Mouse (Mus musculus) stomach, embryonic 14.5 days (tissue): Measurements from ENCODE around the gene Olfr1339. TPM values are rescaled to one million over a fixed set of nuclear protein-coding genes. Genes with fewer than 3 reads are reported as not detected.

Source experiments
- ATAC-seq: fragments of 200-750 bp; cut with Nextera tagmentation; 2 replicates; pipeline ENCODE4 v1.8.0; 2017; ENCODE audit warnings: low read depth, moderate TSS enrichment; ENCODE audit not compliant: insufficient number of reproducible peaks, insufficient read depth, low FRiP score
- H3K27ac ChIP-seq: fragments of 300-500 bp; sonication (generic); 2 replicates; pipeline ENCODE4 v1.5.1; 2014; ENCODE audit warnings: mild to moderate bottlenecking, low read length, moderate library complexity, mixed read lengths
- H3K27me3 ChIP-seq: fragments of 300-500 bp; sonication (generic); 2 replicates; pipeline ENCODE4 v1.6.1; 2014; ENCODE audit warnings: low read length, control low read depth, mixed read lengths; ENCODE audit not compliant: control insufficient read depth, insufficient read depth
- H3K36me3 ChIP-seq: fragments of 300-500 bp; sonication (generic); 2 replicates; pipeline ENCODE4 v1.6.1; 2014; ENCODE audit warnings: mild to moderate bottlenecking, control low read depth, low read length, moderate library complexity, mixed read lengths; ENCODE audit not compliant: control insufficient read depth, insufficient read depth
- H3K4me1 ChIP-seq: fragments of 300-500 bp; sonication (generic); 2 replicates; pipeline ENCODE4 v1.6.1; 2014; ENCODE audit warnings: low read length, control low read depth, mixed read lengths; ENCODE audit not compliant: control insufficient read depth, insufficient read depth
- H3K4me2 ChIP-seq: fragments of 300-500 bp; sonication (generic); replicated peaks from 2 replicates; pipeline ENCODE4 v1.6.1; 2014; ENCODE audit warnings: low read depth, low read length, control low read depth
- H3K4me3 ChIP-seq: fragments of 300-500 bp; sonication (generic); 2 replicates; pipeline ENCODE4 v1.5.1; 2014; ENCODE audit warnings: low read depth, low read length, control low read depth
- H3K9ac ChIP-seq: fragments of 300-500 bp; sonication (generic); replicated peaks from 2 replicates; pipeline ENCODE4 v1.6.1; 2014; ENCODE audit warnings: low read depth, mild to moderate bottlenecking, control low read depth, low read length, moderate library complexity, mixed read lengths
- H3K9me3 ChIP-seq: fragments of 300-500 bp; sonication (generic); 2 replicates; pipeline ENCODE4 v1.6.1; 2016; ENCODE audit warnings: low read depth, low read length, control low read depth; ENCODE audit not compliant: control insufficient read depth
- WGBS: fragments of 180-500 bp; shearing (Covaris S2); extraction: QIAGEN DNeasy Blood & Tissue Kit; methylation state at CpG from one replicate; pipeline ENCODE4 v1.1.7; 2014; 5-methylcytosine and 5-hydroxymethylcytosine counted together
- polyA plus RNA-seq: library from polyadenylated mRNA; unstranded; fragments of >200 nt; fragmentation: Nextera tagmentation; extraction: Ambion mirVana; gene quantifications from 2 replicates; pipeline ENCODE4 v1.2.1, GENCODE M21; 2014

The Olfr1339 gene
- polyA plus RNA-seq, 1 experiment from 2014 or later = not detected

DNA sequence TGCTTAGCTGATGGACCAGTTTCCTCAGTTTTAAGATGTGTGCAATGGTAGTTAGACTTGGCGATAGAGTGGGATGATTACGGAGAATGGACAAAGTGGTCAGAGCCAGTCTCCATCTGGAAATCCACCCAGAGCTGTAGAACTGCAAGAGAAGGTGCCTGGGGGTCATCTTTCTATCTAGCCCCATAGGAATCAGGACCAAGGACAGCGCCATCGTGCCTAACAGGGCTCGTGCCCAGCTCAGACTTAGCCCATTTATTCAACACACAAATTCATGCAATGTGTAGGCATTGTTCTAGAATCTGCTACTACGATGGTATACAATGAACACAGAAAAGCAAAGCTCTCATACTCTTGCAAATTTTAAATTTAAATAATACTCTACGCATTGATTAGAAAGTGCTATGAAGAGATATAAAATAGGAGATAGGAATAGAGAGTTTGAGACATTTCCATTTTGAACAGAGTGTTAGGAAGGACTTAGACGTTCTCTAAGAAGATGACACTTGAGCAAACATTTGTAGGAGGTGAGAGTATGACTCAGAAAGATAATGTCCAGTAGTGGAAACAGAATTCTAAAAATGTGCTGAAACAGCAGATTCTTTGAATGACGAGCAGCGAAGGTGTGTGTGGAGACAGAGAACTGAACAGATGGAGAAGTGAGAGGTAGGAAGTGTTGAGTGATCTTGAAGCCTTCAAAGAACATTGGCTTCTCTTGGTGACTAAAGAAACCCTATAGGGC is 10.1 kb upstream of the Olfr1339 start:
- 52% methylated on average over 10 of the region's 10 CpGs for WGBS
- Histone ChIP-seq H3K9ac (no peak overlapping the region), H3K4me3 (no peak overlapping the region), H3K27me3 (no peaks in the 10 kb centered on the region), H3K27ac (no peak overlapping the region), H3K4me2 (no peak overlapping the region), H3K9me3 (no peaks in the 10 kb centered on the region), H3K36me3 (no peaks in the 10 kb centered on the region), H3K4me1 (no peaks in the 10 kb centered on the region)
- no peak for ATAC-seq

DNA sequence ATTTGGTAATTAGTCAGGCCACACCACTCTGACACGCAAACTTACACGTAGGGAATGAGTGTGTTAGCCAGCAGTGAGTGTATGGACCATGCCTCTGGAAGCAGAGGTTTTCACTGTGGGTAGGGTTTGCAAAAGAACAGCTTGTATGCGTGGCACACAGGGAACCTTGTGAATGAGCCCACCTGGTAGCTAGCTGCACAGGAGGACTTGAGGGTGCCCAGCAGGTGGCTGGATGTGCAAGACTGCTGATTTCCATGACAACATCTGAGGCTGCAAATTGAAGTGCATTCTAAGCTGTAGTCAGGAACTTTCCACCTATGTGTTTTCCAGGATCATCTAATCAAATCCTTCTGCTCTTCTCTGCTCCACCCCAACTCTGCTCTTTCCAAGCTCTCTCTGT is 7.6 kb downstream of the Olfr1339 start:
- 70% methylated on average over 3 of the region's 3 CpGs for whole genome bisulfite sequencing

DNA sequence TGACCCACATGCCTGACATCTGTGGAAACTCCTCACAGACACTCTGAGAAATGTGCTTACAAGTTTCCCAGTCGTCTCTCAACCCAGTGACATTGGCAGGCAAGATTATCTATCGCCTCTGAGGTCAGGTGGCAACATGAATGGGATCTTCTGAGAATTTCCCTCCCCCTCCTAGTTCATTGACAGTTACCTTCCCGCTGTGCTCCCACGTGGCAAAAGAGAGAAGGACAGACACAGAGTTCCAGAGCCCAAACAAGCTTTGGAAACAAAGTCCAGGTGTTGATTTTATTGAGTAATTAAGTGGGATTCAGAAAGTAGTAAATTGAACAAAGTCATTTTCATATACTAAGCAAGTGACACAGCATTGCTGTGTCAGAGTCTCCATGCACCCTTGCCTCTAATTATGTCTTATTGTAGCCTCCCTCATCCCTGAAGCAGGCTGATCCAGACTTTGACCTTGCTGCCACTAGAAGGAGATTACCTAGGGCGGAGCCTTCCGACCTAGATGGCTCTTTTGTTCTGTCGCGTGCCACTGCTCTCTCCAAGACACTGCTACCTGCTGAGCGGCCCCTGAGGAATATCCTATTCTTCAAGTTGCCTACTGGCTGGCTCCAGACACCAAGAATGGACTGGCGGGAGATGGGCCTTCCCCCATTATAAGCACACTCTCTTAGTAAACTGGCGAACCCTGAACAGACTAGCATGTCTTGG is 9.2 kb downstream of the Olfr1339 start:
- Histone ChIP-seq H3K4me1 (no peaks in the 10 kb centered on the region), H3K36me3 (no peaks in the 10 kb centered on the region), H3K4me3 (no peak overlapping the region), H3K27me3 (no peaks in the 10 kb centered on the region), H3K27ac (no peak overlapping the region), H3K4me2 (no peak overlapping the region), H3K9me3 (no peaks in the 10 kb centered on the region; the same call in 1 of the 2 replicates), H3K9ac (no peak overlapping the region)
- no peak for ATAC-seq
- WGBS = 9% methylated on average over 11 of the region's 11 CpGs

More for the DNA sequence above, 7.6 kb downstream of the Olfr1339 start:
- H3K27me3 ChIP-seq = no peaks in the 10 kb centered on the region
- no peaks in the 10 kb centered on the region for H3K36me3 ChIP-seq
- no peaks in the 10 kb centered on the region for H3K9me3 ChIP-seq
- no peak overlapping the region for H3K27ac ChIP-seq
- no peak for ATAC-seq
- H3K9ac ChIP-seq = no peak overlapping the region
- no peak overlapping the region for H3K4me3 ChIP-seq
- no peak overlapping the region for H3K4me2 ChIP-seq
- no peaks in the 10 kb centered on the region for H3K4me1 ChIP-seq

DNA sequence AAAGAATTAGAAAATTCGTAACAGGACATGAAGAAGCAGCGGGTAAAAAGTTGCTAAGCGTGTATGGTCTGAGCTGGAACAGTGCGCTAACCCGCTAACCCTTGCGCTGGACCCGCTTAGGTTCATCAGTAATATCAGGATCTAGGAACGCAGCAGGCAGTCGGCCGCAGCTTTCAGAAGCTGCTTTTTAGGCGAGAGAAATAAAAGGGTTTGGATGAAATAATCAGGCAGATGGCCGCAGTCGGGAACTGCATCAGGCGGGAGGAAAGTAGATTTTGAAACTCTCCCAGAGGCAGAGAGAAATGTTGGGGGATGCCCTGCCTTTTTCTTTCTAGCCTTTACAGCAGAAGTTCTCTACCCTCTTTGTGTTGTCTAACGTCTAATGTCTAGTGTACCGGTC is 9.9 kb downstream of the Olfr1339 start:
- no peak overlapping the region for H3K9ac ChIP-seq
- no peak for ATAC-seq
- 13% methylated on average over 16 of the region's 16 CpGs for WGBS
- no peak overlapping the region for H3K27ac ChIP-seq
- H3K36me3 ChIP-seq = no peaks in the 10 kb centered on the region
- H3K27me3 ChIP-seq = no peaks in the 10 kb centered on the region
- no peak overlapping the region for H3K4me2 ChIP-seq
- no peak overlapping the region for H3K4me3 ChIP-seq
- H3K9me3 ChIP-seq = no peaks in the 10 kb centered on the region; the same call in 1 of the 2 replicates
- no peaks in the 10 kb centered on the region for H3K4me1 ChIP-seq

DNA sequence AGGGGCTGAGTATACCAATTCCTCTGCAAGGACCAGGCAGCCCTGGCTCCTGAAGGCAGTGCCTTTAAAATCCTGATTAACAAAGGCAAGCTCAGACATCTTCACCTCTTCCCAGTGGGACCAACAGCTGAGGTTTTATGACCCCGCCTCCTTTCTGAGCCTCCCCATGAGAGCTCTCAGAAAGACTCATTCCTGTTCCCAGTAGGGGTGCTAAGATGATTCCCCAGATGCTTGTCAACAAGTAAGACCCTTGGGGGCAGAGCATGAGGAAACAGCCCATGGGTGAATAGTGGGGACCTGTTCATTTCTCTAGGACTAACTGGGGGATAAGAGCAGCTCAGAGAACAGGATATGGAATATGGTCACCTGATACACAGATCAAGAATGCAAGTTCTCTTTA is 26.7 kb downstream of the Olfr1339 start, which contains the start of gene Olfr1338:
Olfr1338 (minus strand) TSS at position 101 of the 400 bp plus-strand sequence.
- H3K4me1 ChIP-seq = no peaks in the 10 kb centered on the region
- no peaks in the 10 kb centered on the region for H3K27me3 ChIP-seq
- no peak within 1 kb of the TSS for H3K9ac ChIP-seq
- H3K4me3 ChIP-seq = no peak within 1 kb of the TSS
- no peak within 1 kb of the TSS for H3K27ac ChIP-seq
- WGBS = 73% methylated on average over 1 of the region's 1 CpGs
- no peaks in the 10 kb centered on the region for H3K36me3 ChIP-seq
- H3K9me3 ChIP-seq = no peaks in the 10 kb centered on the region
- H3K4me2 ChIP-seq = no peak within 1 kb of the TSS
- no peak for ATAC-seq

DNA sequence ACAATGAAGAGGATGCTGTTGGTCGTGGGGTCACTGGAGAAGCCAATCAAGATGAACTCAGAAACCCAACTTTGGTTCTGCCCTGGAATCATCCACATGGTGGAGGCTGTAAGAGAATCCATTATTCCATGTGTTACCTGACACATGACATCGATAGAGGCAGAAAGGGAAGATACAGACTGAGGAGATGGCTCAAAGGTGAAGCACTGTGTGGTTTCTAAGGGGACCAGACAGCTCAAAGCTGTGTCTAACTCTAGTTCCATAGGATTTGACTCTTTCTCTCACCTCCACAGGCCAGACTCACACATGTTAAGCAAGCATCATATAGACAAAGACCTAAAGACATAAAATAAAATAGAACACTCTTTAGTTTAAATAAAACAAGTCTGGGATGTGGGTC is 50.5 kb downstream of the Olfr1339 start, which contains the start of gene Olfr1337:
Olfr1337 (minus strand) TSS at position 101 of the 400 bp plus-strand sequence.
- Histone ChIP-seq H3K9me3 (no peaks in the 10 kb centered on the region), H3K4me2 (no peak within 1 kb of the TSS), H3K36me3 (no peaks in the 10 kb centered on the region), H3K4me1 (no peaks in the 10 kb centered on the region), H3K27me3 (no peaks in the 10 kb centered on the region), H3K9ac (no peak within 1 kb of the TSS), H3K27ac (no peak within 1 kb of the TSS), H3K4me3 (no peak within 1 kb of the TSS)
- ATAC-seq = no peak
- WGBS = 82% methylated on average over 2 of the region's 2 CpGs

Other genes with a start within 250 kb of the Olfr1339 start
- 16.4 and 18.5 TPM in 2 replicates for gene Tie1, start 242.1 kb upstream of the Olfr1339 start, polyA plus RNA-seq
- 17.9 and 18.3 TPM in 2 replicates for gene 2610528J11Rik, start 205.2 kb upstream of the Olfr1339 start, polyA plus RNA-seq
- gene Tmem125, start 188.1 kb upstream of the Olfr1339 start, polyA plus RNA-seq = 5.0 and 6.5 TPM in 2 replicates
- 0.19 and 0.20 TPM in 2 replicates for gene Cfap57, start 111.4 kb upstream of the Olfr1339 start, polyA plus RNA-seq
- gene Ebna1bp2, start 111.4 kb upstream of the Olfr1339 start, polyA plus RNA-seq = 137 and 147 TPM in 2 replicates
- gene Olfr62, start 73.2 kb upstream of the Olfr1339 start, polyA plus RNA-seq = not detected in 2 replicates
- not detected in 2 replicates for gene Olfr1342, start 39.4 kb upstream of the Olfr1339 start, polyA plus RNA-seq
- gene Olfr1341, start 28.7 kb upstream of the Olfr1339 start, polyA plus RNA-seq = not detected in 2 replicates
- gene Olfr1340, start 12.0 kb upstream of the Olfr1339 start, polyA plus RNA-seq = not detected in 2 replicates
- not detected in 2 replicates for gene Olfr1338, start 26.6 kb downstream of the Olfr1339 start, polyA plus RNA-seq
- not detected in 2 replicates for gene Olfr1337, start 50.4 kb downstream of the Olfr1339 start, polyA plus RNA-seq
- gene Olfr1335, start 77.8 kb downstream of the Olfr1339 start, polyA plus RNA-seq = not detected in 2 replicates
- not detected in 2 replicates for gene Olfr1333, start 104.1 kb downstream of the Olfr1339 start, polyA plus RNA-seq
- gene Olfr1331, start 132.5 kb downstream of the Olfr1339 start, polyA plus RNA-seq = not detected in 2 replicates
- gene Olfr1330, start 156.4 kb downstream of the Olfr1339 start, polyA plus RNA-seq = not detected in 2 replicates
- gene Olfr1329, start 185.3 kb downstream of the Olfr1339 start, polyA plus RNA-seq = not detected in 2 replicates
- not detected in 2 replicates for gene Olfr1328, start 206.4 kb downstream of the Olfr1339 start, polyA plus RNA-seq
- not detected in 2 replicates for gene Lao1, start 229.4 kb downstream of the Olfr1339 start, polyA plus RNA-seq